Mouse (Mus musculus) A20 (cell line): ENCODE results near the gene Cox8c.
A peak's percentile ranks its signal among the peaks of the same experiment; 100 is the strongest.

Experiments
- DNase-seq: peaks from one replicate; pipeline ENCODE4 v3.0.0-alpha.2; 2011; ENCODE audit warnings: low read depth, low spot score

Cox8c gene

DNA sequence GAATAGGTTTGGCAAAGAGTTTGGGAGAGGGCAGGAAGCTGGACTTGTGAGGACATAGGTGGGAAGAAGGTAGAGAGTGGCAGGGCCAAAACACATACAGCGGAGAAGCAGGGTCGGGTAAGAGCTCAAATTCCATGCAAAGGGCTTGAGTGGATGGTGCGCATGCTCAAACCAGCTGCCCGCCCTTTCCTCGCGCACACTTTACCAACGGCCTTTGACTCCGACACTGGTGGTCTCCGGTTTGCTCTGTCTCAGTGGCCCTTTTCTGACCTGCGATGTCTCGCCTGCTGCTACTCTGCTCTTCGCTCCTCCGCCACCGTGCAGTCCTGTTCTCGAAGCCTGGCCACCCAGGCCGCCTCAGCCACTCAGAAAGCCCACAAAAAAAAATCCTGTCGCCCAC lies at the start of gene Cox8c:
Gene Cox8c, plus strand, starts transcription at position 226 of the 400 bp plus-strand sequence.
- no peak for DNase-seq

DNA sequence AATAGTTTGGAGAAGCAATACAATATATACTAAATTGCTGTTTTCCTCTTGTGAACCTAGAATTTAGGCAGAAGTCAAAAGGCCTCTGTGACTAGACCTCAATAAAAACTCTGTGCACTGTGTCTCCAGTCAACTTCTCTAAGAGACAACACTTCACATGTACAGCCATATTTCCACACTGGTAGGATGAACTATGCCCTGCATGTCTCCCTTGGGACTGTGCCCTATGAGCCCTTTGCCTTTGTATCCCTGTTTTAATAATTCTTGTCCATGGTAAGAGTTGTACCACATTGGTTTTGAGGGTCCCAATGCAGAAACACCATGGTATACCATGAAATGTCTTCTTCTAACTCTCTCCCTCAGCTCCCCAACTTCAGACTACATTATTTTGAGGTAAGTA lies 38.3 kb upstream of the Cox8c start:
- no peak for DNase-seq

DNA sequence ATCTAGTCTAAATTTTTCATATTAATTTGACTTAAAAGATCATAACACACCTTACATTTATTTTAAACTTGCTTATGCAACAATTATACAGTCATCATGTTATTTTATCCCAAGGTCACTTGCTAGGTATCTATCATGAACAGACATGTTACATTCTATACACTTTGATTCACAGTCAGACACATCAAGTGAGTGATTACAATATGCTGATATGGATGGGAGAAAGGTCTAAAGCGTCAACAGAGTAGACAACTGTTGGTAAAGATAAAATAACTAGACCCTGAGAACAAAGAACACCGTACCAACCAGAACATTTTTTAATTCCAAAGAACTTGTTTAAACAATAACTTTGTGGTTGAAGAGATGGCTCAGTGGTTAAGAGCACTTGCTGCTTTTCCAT lies 29.3 kb upstream of the Cox8c start:
- DNase-seq = no peak

DNA sequence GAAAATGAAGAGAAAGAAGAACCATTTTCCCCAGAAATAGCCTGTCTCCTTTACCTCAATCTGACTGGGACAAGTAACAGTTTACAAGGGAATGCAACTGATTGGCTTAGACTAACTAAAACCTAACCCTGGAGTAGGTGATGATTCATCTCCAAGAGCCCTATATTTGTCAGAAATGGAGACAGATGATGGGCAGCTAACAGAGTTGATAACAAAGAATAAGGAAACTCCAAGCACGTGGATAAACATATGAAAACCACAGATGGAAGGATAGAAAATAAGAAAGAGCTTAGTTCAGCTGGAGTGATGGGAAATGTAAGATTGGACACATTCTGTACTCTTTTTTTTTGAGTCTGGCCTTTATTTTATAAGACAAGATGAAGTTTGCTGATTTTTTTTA lies 28.6 kb upstream of the Cox8c start:
- DNase-seq = no peak

DNA sequence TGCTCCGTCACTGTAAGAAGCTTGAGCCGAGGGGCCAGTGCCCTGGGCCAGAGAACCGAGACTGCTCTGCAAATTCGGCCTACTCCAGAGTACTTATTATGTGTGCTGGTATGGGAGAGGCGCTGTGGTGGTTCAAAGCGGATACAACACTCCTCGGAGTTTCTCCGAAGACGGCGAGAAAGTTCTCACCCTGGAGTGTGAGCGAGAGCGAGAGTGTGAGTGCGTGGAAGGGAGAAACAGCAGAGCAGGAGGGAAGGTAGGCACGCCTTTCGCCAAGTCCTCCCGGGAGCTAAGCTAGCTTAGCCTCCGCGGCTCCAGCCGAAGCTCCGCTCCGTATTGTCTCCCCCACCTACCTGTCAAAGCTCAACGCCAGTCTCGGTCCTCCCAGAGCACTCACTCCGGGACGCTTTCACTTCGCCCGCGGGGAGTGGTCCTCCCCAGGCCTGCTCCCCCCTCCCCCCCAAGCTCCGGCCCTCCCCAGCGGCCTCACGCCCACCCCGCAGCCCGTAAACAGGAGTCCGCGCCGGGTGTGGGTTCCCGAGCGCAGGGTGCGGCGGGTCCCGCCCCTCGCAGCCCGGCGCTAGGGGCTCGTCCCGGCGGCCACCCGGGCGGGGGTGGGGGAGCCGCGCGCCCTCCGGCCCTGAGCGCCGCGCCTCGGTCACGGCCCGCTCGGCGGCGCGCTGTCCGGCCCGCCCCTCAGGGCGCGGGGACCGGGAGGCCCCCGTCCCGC lies 21.6 kb upstream of the Cox8c start:
- peak; percentile 61 for DNase-seq

DNA sequence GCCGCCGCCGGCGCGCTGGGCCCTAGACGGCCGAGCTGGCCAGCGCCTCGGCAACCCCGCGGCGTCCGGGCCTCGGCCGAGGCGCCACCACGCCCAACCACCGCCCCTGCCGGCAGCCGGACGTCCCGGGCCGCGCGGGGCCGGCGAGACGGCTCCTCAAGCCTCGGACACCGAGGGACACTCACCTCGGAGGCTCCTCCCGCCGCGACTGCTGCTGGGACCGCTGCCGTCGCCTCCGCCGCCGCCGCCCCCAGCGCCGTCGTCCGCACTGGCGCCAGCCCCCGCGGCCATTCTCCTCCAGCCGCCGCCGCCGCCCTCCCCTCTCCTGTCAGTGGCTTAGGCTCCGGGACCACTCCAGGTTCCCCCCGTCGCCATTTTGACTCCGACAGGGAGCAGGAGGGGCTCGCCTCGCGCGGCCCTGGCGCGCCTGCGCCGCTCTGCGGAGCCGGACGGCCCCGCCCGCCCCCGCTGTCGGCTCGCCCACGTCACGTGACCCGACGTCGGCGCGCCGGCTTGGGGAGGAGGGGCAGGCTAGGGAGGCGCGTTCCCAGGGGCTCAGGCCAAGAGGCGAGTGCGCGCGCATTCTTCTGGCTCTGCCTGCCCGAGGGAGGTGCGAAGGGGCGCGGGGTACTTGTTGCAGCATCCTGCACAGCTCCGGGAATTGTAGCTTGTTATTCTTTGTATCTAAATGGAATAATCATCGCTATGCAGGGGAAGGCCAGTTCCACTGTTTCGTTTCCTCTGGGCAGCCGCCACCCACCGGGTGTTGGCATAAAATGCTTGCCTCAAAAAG lies 20.9 kb upstream of the Cox8c start, which contains the start of gene Btbd7:
Gene Btbd7, minus strand, starts transcription at position 441 of the 793 bp plus-strand sequence.
- peak; percentile 95 for DNase-seq

DNA sequence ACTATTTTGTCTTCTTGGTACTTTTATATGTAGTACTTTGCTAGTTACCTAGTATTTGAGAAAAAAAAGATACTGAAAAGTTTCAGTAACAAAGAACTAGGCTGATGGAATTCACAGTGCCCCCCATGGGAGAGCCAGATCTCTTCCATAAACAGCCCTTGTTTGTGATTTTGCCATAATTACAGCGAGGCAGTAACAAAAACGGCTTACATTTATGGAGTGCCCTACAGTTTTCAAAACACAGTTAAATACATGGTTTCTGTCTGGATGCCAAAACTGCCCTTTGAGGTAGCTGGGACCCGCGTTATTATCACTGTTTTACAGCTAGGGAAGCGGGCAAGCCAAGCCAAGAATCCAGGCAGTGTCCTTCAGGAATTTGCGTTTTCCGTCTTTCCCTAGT lies 20.2 kb upstream of the Cox8c start:
- DNase-seq = no peak

DNA sequence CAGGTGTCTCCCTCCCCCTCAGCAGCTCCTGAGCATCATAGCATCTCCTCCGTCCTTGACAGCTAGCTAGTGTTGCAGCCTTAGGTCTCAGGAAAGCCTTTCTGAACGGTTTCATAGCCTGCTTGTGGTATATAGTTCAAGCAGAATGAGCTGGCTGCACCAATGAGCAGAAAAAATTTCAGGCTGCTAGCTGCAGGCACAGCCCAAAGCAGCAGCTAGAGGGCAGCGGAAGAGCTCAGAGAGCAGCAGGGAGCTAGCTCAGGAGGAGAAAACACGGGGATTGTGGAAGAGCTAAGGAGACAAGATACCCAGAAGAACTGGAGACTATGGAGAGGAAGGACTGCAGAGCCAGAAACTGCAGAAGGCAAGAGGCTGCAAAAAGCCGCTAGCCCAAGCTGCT lies 13.4 kb upstream of the Cox8c start:
- peak; percentile 28 for DNase-seq

DNA sequence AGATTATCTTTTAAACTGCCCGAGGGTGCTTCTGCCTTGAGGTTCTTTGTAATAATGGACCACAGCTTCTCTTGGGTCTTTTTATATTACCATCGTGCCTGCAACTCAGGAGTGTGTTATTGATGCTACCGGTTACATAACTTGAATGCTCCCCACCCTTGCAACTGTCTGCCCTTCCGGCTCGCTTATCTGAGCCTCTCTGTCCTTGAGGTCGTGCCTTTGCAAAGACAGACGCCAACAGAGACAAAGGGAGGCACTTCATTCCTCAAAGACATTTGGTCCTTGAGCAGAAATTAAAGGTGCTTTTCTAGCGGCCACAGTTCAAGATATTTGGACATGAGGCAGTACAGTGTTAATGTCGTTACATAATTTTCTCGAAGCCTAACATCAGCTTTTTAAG lies 11.8 kb upstream of the Cox8c start:
- DNase-seq = no peak

DNA sequence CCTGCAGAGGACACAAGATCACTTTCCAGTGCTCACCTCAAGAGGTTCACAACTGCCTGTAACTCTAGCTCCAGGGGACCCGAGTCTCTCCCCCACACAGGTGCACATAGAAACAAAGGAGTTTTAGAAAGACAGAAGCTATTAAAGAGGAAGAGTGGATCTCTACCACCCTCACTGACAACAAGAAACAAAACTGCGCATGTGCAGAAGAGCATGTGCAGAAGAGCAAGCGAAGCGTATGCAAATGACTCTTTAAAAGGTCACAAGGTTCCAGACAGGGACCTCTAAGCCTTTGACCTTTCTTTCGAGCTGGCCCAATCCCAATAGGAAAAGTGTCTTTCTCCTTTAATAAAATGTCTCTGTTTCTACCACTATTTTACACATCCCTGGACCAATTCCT lies 10.5 kb upstream of the Cox8c start:
- peak; percentile 46 for DNase-seq

DNA sequence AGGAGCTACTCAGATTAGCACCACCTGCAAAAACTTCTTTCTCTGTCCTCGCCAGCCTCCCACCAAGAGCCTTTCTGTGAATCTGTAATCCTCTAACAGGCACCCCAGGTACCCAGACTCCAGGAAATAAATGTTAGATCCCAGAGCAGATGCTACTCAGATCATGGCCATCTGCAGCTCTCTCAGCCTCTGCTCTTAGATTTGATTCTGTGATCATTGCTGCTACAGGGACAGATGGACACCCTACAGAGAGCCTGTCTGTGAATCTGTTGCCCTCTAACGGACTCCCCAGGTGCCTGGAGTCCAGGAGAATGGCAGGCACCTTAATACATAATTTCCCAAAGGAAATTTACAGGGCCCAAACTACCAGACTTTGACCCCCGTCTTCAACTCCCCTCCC lies 9.1 kb downstream of the Cox8c start:
- no peak for DNase-seq

DNA sequence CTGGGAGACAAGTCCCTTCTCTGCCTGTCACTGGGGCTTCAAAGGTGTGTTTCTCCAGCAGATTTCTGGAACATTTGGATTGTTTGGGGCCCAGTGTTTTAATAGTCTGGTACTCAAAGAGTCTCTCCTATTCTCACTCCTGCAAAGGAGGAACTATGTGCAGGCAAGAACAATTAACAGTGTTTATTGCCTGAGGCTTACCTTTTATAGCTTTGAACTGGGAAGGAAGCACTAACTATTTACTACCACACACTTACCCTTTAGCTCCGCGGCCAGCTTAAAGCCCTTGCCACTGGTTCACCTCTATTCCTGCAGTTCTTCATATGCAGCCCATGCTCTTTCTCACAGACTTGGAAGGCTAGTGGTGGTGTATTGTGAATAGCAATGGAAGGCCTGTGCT lies 17.0 kb downstream of the Cox8c start:
- DNase-seq = no peak

DNA sequence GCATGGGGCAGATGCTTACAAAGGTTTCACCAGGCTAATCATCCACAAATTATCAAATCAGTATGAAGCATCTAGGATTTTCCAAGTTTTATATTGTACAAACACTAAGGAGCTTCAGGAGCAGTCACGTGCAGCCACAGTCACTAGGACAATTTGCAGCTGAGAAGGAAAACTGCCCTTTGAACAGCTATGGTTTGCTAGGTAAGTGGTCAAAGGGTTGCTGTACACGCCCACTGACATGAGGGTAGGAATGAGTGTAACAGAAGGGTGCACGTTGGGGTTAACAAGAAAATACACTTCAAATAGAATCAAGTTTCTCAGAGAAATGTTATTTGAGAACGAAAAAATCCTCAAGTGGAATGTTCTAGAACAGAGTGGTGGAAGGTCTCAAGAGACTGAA lies 30.6 kb downstream of the Cox8c start:
- DNase-seq = no peak

DNA sequence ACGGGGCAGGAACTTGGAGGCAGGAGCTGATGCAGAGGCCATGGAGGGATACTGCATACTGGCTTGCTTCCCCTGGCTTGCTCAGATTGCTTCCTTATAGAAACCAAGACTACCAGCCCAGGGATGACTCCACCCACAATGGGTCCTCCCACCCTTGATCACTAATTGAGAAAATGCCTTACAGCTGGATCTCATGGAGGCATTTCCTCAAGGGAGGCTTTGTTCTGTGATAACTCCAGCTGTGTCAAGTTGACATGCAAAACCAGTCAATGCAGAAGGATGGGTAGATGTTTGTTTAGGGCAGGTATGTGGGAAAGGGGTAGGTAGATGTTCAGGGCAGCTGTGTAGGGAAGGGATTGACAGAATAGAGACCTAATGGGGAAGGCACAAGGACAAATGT lies 31.2 kb downstream of the Cox8c start:
- DNase-seq = no peak

DNA sequence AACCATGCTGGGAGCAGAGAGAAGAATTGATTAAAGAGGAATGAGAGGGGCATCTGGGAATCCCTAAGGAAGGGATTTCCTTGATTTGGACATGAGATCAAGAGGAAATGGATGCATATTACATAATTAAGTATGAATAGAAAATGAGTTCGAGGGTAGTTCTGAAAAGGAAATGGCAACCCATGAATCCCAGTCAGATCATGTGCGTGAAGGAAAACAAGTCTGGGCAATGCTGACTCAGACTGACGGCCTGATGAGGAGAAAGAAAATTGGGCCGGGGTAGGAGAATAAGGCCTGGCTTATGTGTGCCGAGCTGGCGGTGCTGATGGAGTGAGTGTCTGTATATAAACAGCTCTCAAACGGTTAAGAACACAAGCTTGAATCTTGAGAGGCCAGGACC lies 31.7 kb downstream of the Cox8c start:
- DNase-seq = no peak

DNA sequence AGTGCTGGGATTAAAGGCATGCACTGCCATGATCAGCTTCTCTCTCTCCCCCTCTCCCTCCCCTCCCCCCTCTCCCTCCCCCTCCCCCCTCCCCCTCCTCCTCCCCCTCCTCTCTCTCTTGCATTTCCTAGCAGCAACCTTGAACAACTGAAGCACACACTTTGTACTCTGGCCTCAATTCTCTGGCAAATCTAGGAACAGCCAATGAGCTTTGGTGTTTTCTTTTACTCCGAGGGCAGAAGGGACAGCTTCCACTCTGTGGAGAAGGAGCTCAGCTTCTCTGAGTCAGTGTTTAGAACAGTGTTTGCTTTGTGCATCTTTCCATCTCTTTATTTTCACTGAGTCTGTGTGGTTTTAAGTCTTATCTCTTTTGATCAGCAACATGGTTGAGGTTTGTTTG lies 36.8 kb downstream of the Cox8c start:
- no peak for DNase-seq

DNA sequence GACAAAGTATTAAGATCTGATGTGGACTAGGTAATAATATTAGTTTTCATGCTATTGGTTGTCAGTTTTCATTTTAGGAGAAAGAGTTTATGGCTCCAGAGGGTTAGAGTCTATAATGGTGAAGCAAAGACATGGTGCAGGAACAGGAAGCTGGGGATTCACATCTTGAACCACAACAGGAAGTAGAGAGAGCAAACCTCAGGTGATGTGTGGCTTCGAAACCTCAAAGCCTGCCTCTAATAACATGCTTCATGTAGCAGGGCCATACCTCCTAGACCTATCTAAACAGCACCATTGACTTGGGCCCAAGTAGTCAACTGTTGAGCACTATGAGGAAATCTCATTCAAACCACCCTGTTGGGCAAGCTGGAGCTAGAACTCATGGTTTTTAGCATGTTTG lies 46.5 kb downstream of the Cox8c start:
- DNase-seq = peak; percentile 12

DNA sequence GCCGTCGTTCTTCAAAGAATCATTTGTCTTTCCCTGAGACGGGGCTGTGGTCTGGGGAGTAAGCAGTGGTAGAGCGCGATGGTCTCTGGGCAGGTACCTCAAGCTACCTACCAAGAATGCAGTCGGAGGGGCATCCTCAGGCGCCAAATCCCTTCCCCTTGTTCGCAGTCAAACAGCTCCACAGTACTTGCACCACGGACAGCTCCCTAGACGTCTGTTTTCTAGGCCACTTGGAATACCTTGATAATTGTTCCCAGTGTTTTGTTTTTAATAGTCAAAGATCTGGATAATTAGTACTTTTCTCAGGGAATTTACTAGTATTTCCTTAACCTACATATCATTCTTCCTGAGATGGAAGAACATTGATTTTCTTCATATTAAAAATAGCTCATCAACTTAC lies 48.7 kb downstream of the Cox8c start:
- DNase-seq = no peak

DNA sequence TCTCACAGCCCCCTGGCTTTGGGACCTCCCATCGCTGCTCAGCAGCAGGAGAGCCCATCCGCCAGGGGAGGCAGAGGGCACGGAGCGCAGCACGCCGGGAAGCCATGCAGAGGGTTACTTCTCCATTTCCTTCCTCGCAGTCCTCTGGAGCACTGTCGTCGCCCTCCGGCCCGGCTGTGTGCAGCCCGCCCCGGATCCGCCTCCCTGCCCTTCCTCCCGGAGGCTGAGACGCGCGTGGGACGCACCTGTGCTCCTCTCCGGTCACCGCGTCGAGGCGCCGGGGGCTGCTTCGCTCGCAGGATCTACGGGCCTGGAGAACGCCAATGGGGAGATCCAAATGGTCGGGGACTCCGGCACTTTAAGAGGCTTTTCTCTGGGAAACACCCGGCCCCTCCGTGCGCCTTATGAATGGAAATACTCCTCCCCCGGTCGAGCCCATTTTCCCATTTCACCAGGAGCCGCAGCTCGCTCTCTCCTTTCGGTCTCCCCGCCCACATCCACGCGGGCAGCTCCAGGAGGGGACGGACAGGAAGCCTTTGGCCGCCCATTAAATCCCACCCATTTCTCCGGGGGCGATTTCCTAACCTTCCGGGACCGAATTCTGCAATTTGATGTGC lies 49.8 kb downstream of the Cox8c start, which contains the start of gene Unc79:
Gene Unc79, plus strand, starts transcription at position 82 of the 617 bp plus-strand sequence.
- no peak for DNase-seq

DNA sequence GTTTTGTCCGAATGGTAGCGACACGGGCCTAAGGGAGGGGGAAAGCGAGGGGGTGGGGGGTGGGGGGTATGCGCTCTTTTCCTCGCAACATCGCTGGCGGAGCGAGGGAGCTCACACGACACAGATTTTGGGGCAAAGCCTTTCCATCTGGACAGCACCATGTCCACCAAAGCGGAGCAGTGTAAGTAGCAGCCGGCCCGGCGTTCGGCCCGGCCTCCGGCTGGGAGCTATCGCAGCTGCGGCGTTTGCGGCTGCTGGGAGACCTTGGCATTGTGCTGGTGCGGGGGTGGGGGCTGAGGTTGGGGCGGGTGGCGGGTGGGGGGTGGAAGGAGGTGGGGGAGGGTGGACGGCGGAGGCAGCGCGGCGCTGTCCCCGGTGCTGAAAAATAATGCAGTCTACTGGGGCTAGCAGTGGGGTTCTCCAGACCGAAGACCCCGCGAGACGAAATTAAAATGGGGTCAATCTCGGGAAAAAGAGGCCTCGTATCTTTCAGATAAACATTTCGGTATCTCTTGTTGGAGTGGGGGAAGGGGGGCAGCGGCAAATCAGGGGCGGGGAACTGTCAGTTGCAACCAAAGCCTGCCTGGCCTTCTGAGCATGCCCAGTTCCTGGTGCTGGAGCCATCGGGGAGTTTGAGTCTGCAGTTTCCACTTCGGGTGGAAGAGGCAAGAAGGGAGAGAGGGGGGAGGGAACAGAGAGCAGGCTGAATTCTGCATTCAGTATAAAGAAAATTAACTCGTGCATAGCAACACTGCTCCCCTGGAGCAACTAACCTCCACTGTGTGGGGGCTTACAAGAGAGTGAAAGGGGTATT lies 50.5 kb downstream of the Cox8c start:
- no peak for DNase-seq
